Mouse (Mus musculus) spleen, postnatal 4 days (tissue): ENCODE results near the gene Pla2g4e.

Experiments used
- DNase-seq, 2 experiments: peaks; one replicate each; pipeline ENCODE4 v3.0.0; 2022; ENCODE audit warnings: low spot score in 2 of 2

Pla2g4e gene

GRCm38 (mm10) chr2:120154361-120154894, 90.7 kb downstream of the Pla2g4e start, which contains the start of gene Ehd4:
TSS of gene Ehd4 (minus strand) at chr2:120154606.
- DNase-seq, result peak; percentile 99

GRCm38 (mm10) chr2:120153586-120154360, 91.4 kb downstream of the Pla2g4e start:
- DNase-seq, result peak; percentile 25 to 68

- no peak for DNase-seq
Measured at GRCm38 (mm10) chr2:120150571-120150970, 94.6 kb downstream of the Pla2g4e start.

GRCm38 (mm10) chr2:120149634-120150033, 95.5 kb downstream of the Pla2g4e start:
- DNase-seq, result no peak

DNA sequence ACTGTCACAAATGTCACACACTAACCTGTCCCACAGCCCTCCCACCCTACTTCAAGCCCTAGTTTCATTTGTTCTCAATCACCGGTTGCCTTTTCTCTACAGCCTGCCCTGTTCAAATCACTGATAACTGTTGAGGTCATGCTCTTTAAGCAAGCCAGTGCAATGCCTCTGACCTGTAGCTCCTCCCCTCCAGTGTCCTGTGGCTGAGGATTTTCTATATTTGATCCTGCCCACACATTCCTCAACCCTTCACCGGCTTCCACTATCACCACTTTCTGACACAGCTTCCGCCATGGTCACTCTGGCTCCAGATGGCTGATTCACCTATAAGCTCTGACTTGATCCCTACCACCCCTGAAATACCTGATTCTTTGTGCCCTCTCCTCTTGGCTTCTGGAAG, 97.1 kb downstream of the Pla2g4e start:
- no peak for DNase-seq

GRCm38 (mm10) chr2:120147364-120147763, 97.8 kb downstream of the Pla2g4e start:
- DNase-seq, result no peak

DNA sequence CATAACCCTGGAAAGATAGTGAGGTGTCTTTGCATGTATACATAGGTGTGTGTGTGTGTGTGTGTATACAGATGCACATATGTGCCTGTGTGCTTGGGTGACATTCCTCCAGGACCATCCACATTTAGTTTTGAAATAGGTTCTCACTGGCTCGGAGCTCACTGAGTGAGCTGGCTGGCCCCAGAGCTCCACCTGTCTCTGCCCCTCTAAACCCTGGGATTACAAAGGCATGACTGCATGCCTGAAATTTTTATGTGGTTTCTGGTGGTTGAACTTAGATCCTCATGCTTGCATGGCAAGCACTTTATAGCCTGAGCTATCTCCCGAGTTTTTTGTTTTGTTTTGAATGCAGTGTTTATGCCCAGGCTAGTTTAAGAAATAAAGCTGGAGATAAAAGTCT, 98.6 kb downstream of the Pla2g4e start:
- no peak for DNase-seq

GRCm38 (mm10) chr2:120144390-120144789, 100.7 kb downstream of the Pla2g4e start:
- DNase-seq, result no peak

GRCm38 (mm10) chr2:120142336-120142735, 102.8 kb downstream of the Pla2g4e start:
- DNase-seq, result no peak

GRCm38 (mm10) chr2:120141671-120142070, 103.5 kb downstream of the Pla2g4e start:
- DNase-seq, result no peak

GRCm38 (mm10) chr2:120140326-120140725, 104.8 kb downstream of the Pla2g4e start:
- DNase-seq, result no peak

DNA sequence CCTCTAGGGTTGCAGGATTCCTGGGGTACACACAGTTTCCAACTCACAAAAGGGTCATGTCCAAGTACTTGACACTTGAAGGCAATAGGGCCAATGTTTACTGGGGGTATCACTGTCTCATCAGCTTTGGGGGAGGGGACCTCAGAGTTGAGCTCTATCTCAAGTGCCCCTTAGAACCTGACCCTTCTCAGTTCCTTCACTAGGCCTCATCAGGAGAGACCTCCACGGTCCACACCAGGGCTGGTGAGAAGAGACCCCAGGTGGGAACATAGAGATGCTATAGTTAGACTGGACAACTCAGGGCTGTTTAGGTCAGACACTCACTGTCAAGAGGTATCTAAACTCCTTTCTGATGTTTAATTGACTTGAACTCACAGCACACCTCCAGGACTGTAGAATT, 106.0 kb downstream of the Pla2g4e start:
- no peak for DNase-seq

- DNase-seq, result no peak
Measured at GRCm38 (mm10) chr2:120137281-120137680, 107.9 kb downstream of the Pla2g4e start.

- peak in 1 of 2 experiments; percentile 27 for DNase-seq
Measured at GRCm38 (mm10) chr2:120134453-120135075, 110.6 kb downstream of the Pla2g4e start.

DNA sequence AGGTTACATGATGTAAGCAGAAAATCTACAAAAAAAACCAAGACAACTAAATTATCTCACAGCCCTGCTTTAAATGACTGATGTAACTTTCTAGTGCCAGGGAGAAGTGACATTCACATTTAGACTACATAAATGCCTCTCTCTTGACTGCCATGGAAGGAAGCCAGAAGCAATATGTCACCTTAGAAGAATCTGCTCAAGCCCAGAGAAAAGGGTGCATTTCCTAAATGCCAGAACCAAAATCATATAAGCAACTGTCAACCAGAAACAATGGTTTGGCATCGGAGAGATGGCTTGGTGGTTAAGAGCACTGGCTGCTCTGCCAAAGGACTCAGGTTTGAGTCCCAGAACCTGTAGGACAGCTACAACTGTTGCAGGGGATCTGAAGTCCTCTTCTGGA, 113.3 kb downstream of the Pla2g4e start:
- no peak for DNase-seq

DNA sequence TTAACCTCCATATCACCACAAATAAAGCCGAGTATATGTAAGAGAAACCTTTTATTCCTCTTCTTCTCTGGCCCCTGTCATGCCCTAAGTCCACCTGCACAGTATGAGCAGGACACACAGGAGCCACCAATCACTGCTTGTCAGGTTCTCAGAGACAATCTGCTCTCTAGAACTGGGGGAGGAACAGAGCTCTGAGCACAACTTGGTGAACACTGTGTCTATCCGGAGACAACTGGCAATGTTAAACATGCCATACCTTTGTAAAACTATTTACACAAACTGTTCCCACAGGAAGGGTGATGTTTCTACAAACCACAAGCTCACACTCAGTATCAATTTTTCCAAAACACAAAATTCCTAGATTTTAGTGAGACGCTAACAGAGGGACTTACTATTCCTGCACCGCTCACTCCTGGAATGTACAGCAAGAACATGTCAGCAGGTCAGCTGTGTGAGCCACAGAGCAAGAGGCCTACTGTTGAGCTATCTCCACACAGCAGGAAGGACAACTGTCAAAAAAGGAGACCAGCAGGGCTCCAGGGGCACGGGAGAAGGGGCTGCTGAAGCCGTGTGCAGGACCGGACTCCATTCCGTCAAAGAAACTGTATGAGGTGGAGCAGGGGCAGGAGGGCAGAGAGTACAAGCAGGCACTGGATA, 115.8 kb downstream of the Pla2g4e start:
- no peak for DNase-seq

GRCm38 (mm10) chr2:120128611-120129051, 116.5 kb downstream of the Pla2g4e start:
- no peak for DNase-seq

DNA sequence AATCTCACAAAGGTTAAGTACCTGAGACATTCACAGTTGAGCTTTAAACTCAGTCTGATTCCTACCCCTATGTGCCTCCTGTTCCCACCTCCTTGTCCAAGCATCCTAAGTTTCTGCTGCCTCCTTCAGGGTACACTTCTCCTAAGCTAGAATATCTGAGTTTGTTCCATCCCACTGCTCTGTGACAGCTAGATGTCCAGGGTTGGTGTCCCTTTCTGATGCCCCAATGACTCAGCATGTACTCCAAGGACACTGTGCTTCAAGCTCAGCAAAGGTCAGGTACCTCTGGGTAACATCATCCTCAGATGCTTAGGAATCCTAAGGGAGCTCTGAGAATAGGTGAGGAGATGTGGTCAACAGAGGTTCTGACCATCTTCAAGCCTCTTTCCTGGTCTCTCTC, 117.1 kb downstream of the Pla2g4e start:
- no peak for DNase-seq

DNA sequence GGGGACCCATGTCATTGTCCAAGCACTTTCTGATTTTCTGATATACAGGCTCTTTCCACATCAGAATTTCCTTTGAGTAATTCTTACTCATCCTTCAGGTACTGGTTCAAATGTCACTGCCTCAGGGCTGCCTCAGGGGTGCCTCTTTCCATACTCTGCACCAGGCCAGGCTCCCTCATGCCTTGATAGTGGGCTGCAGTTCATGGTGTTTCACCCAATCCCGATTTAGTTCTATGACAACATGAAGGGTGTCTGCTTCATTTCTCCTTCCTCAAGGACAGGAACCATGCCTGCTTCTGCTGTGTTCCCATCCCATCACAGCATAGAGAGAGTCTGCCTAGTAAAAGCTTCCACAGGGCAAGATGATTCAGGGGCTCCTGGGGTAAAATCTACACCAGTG, 118.2 kb downstream of the Pla2g4e start:
- no peak for DNase-seq

GRCm38 (mm10) chr2:120126408-120126807, 118.7 kb downstream of the Pla2g4e start:
- DNase-seq, result no peak

GRCm38 (mm10) chr2:120125461-120125860, 119.7 kb downstream of the Pla2g4e start:
- no peak for DNase-seq

GRCm38 (mm10) chr2:120124946-120125345, 120.2 kb downstream of the Pla2g4e start:
- no peak for DNase-seq
